Mouse (Mus musculus) cerebellum, adult 2 months (tissue): ENCODE data around the gene Gm266.
"Not testable (repeated sequence)": the region's sequence is repeated elsewhere in the genome, so short reads cannot be mapped to it uniquely, and the experiment has no call there.

ENCODE experiments used
- CTCF ChIP-seq: fragments of 200-500 bp; IDR thresholded peaks from 2 replicates; pipeline ENCODE4 v1.5.1; 2011; ENCODE audit warnings: low read depth, mild to moderate bottlenecking, control low read depth, low read length, moderate library complexity, borderline replicate concordance; ENCODE audit not compliant: insufficient read depth
- POLR2A ChIP-seq: fragments of 200-500 bp; IDR thresholded peaks from 2 replicates; pipeline ENCODE4 v1.6.1; 2011; ENCODE audit warnings: low read length, control low read depth, borderline replicate concordance; ENCODE audit not compliant: insufficient read depth

GRCm38 (mm10) chr12:111508438-111508837, 22.8 kb upstream of the Gm266 start:
- TF ChIP-seq POLR2A, CTCF: not testable (repeated sequence)
